Mouse (Mus musculus) spleen, adult 12 weeks (tissue): ENCODE data around the gene Mgat4e.

Experiments used
- DNase-seq: peaks from one replicate; pipeline ENCODE4 v3.0.0; 2022; ENCODE audit warnings: low spot score

Gene Mgat4e

GRCm38 (mm10) chr1:134549632-134550132, at the start of gene Mgat4e:
Gene Mgat4e (minus strand): TSS chr1:134549682.
- DNase-seq: no peak

- no peak for DNase-seq
Observed at GRCm38 (mm10) chr1:134597339-134598054, 48.0 kb upstream of the Mgat4e start.

GRCm38 (mm10) chr1:134591773-134592172, 42.3 kb upstream of the Mgat4e start:
- no peak for DNase-seq

- no peak for DNase-seq
Observed at GRCm38 (mm10) chr1:134589676-134590075, 40.2 kb upstream of the Mgat4e start.

- no peak for DNase-seq
Observed at GRCm38 (mm10) chr1:134583560-134583959, 34.1 kb upstream of the Mgat4e start.

- DNase-seq: no peak
Observed at GRCm38 (mm10) chr1:134580796-134581195, 31.3 kb upstream of the Mgat4e start.

GRCm38 (mm10) chr1:134577384-134578120, 28.1 kb upstream of the Mgat4e start:
- DNase-seq: no peak

- no peak for DNase-seq
Observed at GRCm38 (mm10) chr1:134573932-134574315, 24.4 kb upstream of the Mgat4e start.

GRCm38 (mm10) chr1:134573300-134573931, 23.9 kb upstream of the Mgat4e start:
- no peak for DNase-seq

GRCm38 (mm10) chr1:134570631-134571030, 21.1 kb upstream of the Mgat4e start:
- no peak for DNase-seq

- DNase-seq: no peak
Observed at GRCm38 (mm10) chr1:134570171-134570570, 20.7 kb upstream of the Mgat4e start.

- no peak for DNase-seq
Observed at GRCm38 (mm10) chr1:134567511-134567910, 18.0 kb upstream of the Mgat4e start.

GRCm38 (mm10) chr1:134563726-134564125, 14.2 kb upstream of the Mgat4e start:
- DNase-seq: no peak

- no peak for DNase-seq
Observed at GRCm38 (mm10) chr1:134562457-134562856, 13.0 kb upstream of the Mgat4e start.

GRCm38 (mm10) chr1:134561770-134562143, 12.3 kb upstream of the Mgat4e start:
- no peak for DNase-seq

- DNase-seq: peak; percentile 17
Observed at GRCm38 (mm10) chr1:134560801-134561769, 11.6 kb upstream of the Mgat4e start.

- DNase-seq: peak; percentile 46
Observed at GRCm38 (mm10) chr1:134560396-134560795, 10.9 kb upstream of the Mgat4e start.

GRCm38 (mm10) chr1:134559976-134560375, 10.5 kb upstream of the Mgat4e start, which contains the start of gene Kdm5b:
Gene Kdm5b (plus strand): TSS chr1:134560171.
- peak; percentile 64 for DNase-seq

GRCm38 (mm10) chr1:134559226-134559625, 9.7 kb upstream of the Mgat4e start:
- no peak for DNase-seq

- DNase-seq: no peak
Observed at GRCm38 (mm10) chr1:134558511-134558910, 9.0 kb upstream of the Mgat4e start.

- peak; percentile 82 for DNase-seq
Observed at GRCm38 (mm10) chr1:134556671-134557218, 7.3 kb upstream of the Mgat4e start.
